Mouse (Mus musculus) monocyte, adult 2 months (primary cell): ENCODE data around the gene Fam169b.

Source experiments
- DNase-seq, 2 experiments: peaks; one replicate each; pipeline ENCODE4 v3.0.0; 2022; ENCODE audit warnings: low spot score in 2 of 2, low read depth in 1 of 2

Gene Fam169b

DNA sequence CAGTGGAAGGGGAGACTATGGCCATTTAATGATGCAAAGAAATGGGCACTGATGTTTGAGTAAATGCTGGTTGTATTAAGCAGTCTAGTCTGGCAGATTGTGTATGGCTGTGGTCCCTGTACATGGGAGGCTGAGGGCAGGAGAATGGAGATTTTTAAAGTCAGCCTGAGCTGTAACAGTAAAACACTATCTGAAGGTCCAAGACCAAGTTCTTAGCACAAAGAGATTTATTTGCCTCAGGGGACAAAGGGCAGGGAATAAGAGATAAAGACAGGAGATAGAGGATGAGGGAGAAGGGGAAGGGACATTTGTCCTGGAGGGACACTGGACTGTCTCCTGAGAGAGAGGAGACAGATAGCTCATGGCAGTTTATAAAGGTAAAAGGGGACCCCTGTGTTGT is at the start of gene Fam169b:
Gene Fam169b, plus strand, starts transcription at position 325 of the 400 bp plus-strand sequence.
- no peak for DNase-seq

DNA sequence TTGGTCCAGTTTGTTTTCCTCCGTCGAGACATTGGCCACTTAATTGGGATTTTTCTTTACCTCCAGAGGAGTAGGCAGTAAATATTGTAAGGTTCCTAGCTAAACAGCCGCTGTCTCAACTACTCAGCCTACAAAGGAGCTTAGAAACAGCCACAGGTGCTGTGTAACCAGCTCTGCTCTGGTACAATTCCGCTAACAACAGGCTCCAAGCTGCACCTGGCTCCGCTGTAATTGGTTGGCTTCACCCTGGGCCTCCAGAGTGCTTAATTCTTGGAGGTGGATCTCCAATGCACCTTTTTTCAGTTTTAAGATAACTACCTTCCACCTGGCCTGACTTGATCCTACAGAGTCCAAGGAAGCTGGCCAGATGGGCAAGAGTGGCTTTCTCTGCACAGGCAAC is 49.6 kb upstream of the Fam169b start:
- DNase-seq, result no peak

DNA sequence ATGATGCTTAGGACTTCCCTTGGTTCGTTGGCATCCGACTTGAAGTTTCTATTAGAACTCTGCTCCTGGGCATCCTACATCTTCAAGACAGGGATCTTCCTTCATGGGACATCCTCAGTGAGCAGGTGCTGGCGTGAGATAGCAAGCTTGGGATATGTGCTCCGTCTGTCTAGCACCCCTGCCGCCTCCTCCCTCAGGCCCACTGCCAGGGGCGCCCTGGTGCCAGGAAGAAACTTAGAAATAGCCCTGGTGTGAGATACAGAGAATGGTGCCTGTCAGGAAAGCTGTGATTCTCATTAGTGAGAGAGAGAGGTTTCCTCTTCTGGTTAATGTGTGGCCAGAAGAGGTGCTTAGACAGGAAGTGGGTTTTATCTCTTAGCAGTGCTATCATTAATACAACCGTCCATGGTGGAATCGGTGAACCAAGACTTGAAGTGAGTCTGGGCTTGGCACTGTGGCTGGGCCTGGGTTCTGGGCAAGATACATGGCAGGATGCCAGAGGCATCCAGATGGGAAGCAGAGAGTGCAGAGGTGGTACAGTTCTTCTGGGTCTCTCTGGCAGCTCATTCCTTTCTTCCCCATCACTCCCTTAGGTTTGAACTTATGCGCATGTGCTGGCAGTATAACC is 48.1 kb upstream of the Fam169b start:
- DNase-seq, result no peak

DNA sequence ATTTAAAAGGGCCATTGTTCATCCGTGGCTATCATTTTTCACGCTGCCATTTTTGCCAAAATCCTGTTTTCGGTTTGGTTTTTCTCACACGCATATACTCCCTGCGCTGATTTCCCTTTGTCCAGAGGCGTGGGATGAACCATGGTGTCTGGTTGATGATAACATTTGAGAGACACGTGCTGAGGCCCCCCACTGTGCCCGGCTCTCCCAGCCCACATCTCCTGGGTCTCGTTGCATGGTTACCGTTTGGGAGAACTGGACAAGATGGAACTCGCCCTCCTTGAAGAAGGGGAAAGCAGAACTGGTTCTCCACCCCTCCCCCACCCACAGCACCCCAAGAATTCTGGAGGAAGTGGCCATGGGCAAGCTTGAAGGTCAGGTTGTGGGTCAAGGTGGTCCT is 46.6 kb upstream of the Fam169b start:
- no peak for DNase-seq

DNA sequence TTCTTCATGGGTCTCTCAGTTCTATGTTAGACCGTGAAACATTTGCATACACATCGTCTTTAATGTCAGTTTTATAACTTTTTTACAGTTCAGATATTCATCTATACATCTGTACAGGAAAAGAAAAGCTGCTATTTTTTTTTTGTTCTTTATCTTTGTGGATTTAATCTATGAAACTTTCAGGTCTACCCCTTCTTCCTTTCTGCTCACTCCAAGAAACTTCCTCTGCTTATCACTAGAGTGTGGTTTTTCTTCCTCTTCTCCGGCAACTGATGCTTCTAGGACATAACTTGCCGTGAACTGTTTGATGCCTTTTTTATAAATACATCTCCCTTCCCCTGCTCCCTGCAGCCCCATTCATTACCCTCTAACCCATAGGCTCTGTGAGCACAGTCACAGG is 46.0 kb upstream of the Fam169b start:
- DNase-seq, result no peak

DNA sequence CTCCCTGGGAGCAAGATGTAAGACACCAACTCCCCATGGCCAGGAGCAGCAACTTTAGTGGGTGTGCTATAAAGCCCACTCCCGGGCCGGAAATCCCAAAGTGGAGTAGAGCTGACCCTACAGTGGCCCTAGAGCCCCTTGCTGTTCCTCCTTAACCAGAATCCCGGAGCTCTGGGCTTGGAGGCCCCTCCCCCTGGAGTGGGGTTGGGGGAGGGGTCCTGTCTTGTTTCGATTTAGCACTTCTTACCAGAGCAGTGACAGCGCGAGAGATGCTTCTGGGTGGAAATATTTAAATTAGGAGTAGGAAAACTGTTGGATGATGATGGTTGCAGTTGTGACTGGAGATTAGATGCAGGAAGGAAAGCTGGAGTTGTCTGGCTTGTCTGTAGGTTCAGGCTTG is 45.1 kb upstream of the Fam169b start:
- no peak for DNase-seq

DNA sequence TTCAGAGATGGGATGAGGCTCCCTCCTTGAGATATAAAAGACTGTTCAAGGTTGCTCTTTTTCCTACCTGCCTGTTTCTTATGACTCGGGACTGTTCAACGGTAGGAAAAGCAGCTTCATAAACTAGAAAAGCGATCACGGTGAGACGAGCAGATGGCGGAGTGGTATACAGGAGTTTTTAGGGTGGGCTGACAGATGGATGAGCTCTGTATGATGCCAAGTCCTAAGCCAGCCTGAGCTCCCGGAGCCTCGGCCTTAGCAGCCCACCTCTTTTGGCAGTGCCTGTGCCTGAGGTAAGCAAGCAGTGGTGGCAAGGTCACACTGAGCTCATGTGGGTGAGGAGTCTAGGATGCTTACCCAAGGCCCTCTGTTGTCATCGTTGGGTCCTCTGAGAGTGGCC is 42.8 kb upstream of the Fam169b start:
- no peak for DNase-seq

DNA sequence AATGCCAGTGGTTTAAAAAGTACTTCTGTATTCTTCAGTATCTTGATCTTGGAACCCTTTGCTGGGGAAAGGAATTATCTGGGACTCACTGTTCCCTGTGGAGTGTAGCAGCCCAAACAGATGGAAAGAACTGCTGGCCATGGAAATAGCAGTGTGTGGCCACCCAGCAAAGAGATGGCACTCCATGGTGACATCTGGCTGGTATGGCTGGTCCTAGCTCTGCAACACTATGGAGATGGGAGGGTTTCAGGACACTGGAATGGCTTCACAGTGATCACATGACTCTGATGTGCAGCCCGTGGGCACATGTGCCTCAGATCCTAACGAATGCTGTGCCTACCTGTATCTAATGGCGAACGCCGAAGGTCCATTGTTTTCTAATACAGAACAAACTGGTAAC is 41.1 kb upstream of the Fam169b start:
- no peak for DNase-seq

DNA sequence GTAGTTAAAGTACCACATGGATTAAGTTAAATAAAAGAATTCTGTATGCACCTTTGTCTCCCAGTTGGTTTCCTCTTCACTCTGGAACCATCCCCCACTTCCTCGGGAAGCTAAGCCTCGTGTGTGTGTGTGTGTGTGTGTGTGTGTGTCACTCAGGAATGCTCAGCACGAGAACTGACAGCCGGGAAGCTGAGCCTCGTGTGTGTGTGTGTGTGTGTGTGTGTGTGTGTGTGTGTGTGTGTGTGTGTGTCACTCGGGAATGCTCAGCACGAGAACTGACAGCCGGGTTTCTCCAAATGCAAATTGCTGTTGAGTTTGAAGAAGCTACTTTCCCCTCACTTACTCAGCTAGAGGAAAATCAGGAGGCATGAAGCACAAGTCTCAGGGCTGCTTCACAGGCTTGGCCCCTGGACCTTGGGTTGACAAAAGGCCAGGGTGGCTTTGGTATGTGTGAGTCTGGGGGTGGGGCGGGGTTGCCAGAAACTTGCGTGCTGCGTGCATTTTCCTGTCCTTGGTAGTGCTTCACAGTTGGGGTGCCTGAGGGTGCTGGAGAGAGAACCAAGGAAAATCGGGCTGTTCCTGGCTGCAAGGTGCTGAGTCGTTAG is 39.9 kb upstream of the Fam169b start:
- DNase-seq, result no peak

DNA sequence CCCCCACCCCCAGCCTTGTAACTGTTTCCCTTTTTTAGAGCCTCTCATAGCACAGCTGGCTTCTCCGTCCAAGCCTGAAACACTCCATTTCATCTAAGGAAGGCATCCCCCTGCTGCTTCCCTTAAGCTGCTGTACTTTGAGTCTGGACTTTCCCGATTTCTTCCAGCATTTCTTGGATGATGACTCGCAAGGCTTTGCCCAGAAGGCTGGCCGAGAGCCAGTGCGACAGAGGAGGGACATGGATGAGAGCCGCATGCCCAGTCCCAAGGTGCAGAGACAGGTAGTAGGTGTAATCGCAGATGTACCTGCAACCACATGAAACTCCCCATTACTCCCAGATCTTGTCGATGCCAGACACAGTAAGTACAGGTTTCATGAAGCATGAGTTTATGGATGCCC is 36.8 kb upstream of the Fam169b start:
- DNase-seq, result no peak

DNA sequence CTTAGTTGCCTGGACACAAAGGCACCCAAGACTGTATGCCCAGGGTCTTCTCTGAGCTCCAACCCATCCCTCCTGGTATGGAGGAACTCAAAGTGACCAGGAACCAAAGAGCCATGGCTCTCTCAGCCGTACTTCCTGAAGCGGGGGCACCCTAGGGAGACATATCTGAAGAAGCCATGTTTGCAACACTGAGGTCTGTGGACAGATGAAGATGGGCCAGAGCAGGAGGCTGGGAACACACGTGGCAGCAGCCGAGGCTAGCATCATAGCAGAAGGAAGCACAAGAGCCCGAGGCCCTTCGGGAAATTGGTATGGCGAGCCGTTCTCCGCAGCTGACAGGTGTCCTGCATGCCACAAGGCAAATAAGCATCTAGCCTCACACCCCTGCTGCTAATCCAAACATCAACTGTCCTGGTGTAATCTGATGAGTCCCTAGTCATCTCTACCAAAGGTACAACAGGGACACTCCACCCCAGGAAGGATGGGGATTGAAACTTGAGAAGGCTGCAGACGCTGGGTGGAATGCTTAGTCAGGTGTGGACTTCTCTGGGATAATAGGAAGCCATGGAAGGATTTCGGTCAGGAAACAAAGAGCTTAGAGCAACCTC is 34.3 kb upstream of the Fam169b start:
- no peak for DNase-seq

DNA sequence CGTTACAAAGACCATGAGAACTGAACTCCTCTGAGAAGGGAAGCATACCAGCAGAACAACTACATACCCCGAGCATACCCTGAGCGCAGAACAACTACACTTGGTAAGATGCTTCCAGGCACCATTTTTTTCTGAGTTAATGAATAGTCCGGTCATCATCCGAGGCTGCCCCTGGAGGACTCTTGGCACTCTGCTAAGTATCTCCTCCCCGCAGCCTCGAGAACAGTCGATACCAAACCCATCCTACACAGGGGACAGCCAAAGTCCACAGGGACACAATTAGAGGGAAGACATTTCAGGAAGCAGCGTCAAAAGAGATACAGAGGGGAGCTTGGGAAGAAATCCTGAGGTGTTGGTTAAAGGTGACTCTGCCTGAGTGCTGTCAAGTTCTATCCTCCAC is 32.4 kb upstream of the Fam169b start:
- DNase-seq, result no peak

DNA sequence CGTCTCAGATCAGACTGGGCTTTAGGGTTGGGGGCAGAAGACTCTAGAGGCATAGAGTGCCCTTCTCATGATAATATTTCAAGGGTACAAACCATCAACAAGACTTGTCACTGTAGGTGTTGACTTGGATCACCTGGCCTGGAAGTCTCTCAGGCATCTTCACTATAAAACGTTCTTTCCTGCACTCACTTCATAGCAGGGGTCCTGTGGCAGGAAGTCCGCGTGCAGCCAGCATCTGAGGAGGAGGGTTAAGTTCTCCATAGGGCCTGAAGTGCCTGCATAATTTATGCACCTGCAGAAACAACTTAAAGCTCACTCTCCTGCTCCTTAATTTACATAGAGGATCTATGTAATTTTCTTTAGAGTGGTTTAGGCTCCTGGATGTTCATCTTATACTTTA is 28.0 kb upstream of the Fam169b start:
- no peak for DNase-seq

DNA sequence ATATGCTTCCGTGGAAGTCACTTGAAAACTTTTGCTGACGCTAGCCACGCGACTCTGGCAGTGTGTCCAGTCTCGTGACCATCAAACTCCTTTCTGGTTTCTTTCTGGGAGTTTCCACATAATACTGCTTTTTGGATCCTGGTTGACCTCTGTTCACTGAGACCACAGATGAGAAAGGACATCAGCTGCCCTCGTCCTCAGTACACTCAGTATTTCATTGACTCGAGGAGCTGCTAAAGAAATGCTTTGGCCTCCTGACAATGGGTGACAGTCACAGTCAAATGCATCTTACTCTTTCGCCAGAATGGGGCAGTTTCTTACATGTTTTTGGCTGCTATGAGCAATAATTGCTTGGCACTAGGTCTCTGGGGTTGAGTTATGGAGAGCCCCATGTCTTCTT is 27.4 kb upstream of the Fam169b start:
- no peak for DNase-seq

DNA sequence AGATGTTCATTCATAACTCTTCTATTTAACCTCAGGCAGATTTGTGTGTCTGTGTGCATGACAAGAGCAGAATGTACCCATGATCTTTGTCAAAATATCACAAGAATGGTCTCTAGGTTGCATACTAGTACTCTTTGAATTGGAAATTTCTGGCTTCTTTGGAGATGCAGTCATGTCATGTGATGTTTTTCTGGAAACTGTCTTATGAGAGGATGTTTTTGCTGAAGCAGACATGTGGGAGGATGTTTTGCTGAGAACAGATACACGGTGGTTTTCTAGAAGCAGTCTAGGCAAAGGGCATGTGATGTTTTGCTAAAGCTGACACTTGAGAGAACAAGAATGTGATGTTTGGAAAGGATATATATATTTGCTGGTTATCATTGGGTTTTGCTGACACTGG is 23.2 kb upstream of the Fam169b start:
- DNase-seq, result no peak

DNA sequence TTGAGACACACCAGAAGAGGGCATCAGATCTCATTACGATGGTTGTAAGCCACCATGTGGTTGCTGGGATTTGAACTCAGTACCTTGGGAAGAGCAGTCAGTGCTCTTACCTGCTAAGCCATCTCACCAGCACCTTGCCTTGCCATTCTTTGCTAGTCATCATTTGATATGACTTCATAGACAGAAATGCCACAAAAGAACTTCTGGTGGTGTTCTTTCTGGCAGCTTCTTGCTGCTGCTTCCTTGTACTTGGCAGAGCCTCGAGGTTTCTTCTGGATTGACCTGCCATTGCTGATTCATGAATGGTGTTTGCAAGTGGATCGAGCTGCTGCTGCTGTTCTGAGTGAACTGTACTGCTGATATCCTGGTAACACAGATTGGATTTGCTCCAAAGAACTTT is 22.7 kb upstream of the Fam169b start:
- no peak for DNase-seq

DNA sequence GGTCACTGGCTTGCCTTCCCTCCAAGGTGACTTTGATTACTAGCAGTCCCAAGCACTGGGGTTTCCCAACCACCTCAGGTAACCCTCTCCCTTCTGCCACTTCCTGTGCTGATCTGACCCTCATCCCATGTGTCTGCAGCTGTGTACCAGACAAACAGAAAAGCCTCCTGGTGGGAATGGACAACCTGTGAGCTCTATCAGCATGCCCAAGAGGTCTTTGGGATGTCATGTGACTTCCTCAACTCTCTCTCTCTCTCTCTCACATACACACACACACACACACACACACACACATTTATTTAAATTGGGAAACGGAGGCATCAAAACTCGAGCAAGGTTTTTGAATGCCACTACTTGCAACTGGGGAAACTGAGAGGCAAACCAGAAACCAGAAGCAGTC is 15.9 kb upstream of the Fam169b start:
- DNase-seq, result no peak

DNA sequence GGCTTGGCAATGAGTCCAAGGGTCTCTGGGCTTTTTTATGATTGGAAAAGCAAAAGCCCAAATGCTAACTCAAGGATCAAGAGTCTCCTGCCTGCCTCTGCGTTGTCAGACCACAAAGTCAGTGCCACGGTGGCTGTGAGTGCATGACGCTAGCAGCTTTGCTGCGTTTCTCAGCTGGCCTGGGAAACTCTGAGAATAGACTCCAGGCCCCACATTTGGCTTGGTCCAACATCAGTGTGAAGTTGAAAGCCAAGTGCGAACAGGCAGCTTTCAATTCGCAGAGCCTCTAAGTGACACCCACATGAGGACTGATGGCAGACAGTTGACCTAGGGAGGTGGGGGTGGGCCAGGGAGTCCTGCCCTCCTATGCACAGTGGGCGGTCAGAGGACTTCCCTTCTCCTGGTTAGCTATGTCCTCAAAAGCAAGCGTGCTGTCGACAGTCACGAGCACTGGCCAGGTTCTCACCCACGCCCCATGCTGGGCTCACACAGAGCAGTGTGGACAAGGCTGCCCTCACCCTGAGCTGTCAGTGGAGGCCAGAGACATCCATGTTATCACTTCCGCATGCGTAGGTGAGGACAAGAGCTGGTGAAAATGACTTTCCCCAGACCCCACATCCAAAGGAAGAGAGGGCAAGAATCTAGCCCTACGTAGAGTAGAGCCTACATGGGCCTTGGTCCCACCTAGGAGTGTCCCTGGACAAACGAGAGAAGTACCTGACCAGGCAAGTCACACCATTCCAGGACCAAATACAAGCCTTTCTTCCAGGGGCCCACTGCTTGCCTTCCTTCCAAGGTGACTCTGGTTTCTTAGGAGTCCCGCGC is 15.1 kb upstream of the Fam169b start:
- DNase-seq, result no peak

DNA sequence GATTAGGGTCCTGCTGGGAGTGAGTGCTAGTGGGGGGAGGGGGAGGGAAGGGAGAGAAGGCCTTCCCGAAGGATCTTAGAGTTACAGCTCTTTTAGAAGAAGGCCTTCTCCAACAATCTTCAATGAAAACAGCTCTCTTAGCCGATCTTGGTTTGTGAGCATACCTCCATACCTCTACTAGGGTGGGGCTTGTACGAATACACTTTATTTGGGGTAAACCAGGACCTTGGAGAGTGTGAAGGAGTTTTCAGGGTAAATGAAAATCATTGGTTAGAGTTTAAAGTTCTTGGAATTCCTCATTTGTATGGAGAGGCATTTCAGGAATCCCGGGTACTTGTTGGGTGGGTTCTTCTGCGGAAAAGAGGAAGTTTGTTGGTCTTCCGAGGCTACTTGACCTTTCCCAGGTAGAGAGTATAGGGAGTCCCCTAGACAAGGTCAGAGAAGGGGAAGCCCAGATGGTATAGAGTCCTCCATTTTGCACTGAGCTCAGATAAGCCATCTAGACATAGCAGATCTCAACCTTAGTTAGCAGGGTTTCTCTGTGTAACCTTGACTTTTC is 14.0 kb upstream of the Fam169b start:
- DNase-seq, result no peak

DNA sequence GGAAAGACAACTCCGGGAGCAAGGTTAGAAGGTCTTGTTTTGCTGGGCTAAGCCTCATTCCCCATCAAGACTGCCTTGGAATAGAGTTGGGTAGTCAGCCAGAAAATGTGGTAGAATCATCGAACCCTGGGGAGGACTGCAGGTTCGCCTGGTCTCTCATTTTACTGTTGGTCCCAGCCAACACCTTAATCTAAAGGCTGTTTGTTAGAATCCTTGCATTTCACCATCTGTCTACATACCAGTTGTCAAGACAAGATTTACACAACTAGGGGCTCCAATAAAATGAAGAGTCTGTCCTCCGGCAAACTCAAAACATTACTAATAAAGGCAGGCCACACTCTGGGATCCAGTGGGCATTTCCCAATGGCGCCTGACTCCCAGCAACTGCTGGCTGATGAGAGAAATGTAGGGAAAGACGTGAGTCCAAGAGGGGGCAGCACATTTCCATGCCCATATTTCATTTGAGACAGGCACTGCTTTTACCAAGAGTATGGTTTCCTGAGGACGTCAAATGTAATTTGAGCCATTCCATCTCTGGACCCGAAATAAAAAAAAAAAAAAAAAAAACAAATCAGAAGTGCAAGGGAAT is 10.9 kb upstream of the Fam169b start:
- no peak for DNase-seq

DNA sequence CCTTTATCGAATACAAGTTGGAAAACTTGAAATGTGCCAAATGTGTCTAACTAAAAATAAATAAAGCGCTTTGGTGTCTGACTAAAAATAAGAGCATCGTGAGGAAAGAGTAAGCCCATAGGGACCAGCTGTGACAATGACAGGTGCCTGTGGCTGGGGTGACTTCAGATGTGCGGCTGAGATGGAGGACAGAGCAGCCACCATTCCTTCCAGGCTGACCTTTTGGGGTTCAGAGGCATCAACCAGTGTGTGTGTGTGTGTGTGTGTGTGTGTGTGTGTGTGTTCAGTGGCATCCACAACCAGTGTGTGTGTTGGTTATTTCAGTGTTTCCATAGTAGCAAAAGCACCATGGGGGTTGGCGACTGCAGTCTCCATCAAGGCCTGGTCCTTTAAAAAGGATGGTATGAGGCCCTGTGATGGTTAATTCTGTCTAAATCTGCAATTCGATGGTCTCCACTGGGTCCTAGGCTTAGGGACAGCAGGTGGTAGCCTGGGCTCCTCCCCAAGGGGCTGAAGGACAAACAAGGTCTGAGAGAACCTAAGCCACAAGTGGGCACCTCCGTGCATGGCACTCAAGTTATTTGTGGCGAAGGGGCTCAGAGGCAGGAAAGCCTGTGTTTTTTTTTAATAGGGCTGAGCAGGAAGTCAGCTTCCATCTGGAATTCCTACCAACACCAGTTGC is 10.2 kb upstream of the Fam169b start:
- no peak for DNase-seq
